ENCODE assay signal across 31 mouse cellular contexts in genomic region chr10:66304901-66305300, GRCm38 (mm10).
"Had no signal": no experiment of that assay in that cellular context is flagged by ENCODE, and none has a peak within 500 bp of the region (broad histone marks: within the 10 kb centered on the region; RNA-seq: fewer than 3 reads in every experiment).

No protein-coding gene starts in this region.

- H3K9ac ChIP-seq: limb, embryonic 12.5 days; limb, embryonic 13.5 days; limb, embryonic 15.5 days; liver, embryonic 13.5 days; liver, embryonic 14.5 days; liver, embryonic 15.5 days; liver, postnatal 0 days; lung, embryonic 15.5 days; midbrain, embryonic 12.5 days; midbrain, embryonic 13.5 days; midbrain, embryonic 15.5 days; neural tube, embryonic 12.5 days; neural tube, embryonic 13.5 days had no signal

- ATAC-seq: liver, postnatal 0 days; lung, postnatal 0 days; midbrain, embryonic 13.5 days; midbrain, embryonic 15.5 days; midbrain, embryonic 16.5 days had no signal

- H3K4me2 ChIP-seq: limb, embryonic 12.5 days; limb, embryonic 13.5 days; limb, embryonic 15.5 days; liver, embryonic 11.5 days; liver, embryonic 13.5 days; liver, embryonic 15.5 days; lung, embryonic 15.5 days; midbrain, embryonic 11.5 days; midbrain, embryonic 12.5 days; midbrain, embryonic 13.5 days; midbrain, embryonic 15.5 days; neural tube, embryonic 12.5 days; neural tube, embryonic 13.5 days had no signal

- H3K27ac ChIP-seq: left cerebral cortex, adult 2 months; limb, embryonic 10.5 days; limb, embryonic 12.5 days; limb, embryonic 13.5 days; limb, embryonic 15.5 days; liver, embryonic 13.5 days; liver, embryonic 14.5 days; liver, embryonic 15.5 days; lung, embryonic 15.5 days; macrophage; midbrain, embryonic 10.5 days; midbrain, embryonic 12.5 days; midbrain, embryonic 13.5 days; midbrain, embryonic 15.5 days; neural tube, embryonic 12.5 days; neural tube, embryonic 13.5 days had no signal

- H3K36me3 ChIP-seq: limb, embryonic 10.5 days; limb, embryonic 12.5 days; limb, embryonic 13.5 days; limb, embryonic 15.5 days; liver, embryonic 13.5 days; liver, embryonic 15.5 days; lung, embryonic 15.5 days; midbrain, embryonic 10.5 days; midbrain, embryonic 12.5 days; midbrain, embryonic 13.5 days; midbrain, embryonic 15.5 days; neural tube, embryonic 12.5 days; neural tube, embryonic 13.5 days had no signal

- H3K4me3 ChIP-seq: left cerebral cortex, adult 2 months; limb, embryonic 10.5 days; limb, embryonic 12.5 days; limb, embryonic 13.5 days; limb, embryonic 15.5 days; liver, embryonic 13.5 days; liver, embryonic 15.5 days; lung, embryonic 15.5 days; megakaryocyte, embryonic 14.5 days; midbrain, embryonic 10.5 days; midbrain, embryonic 12.5 days; midbrain, embryonic 13.5 days; midbrain, embryonic 15.5 days; myocyte; neural tube, embryonic 12.5 days; neural tube, embryonic 13.5 days had no signal

- H3K4me1 ChIP-seq: limb, embryonic 10.5 days; limb, embryonic 12.5 days; limb, embryonic 13.5 days; limb, embryonic 15.5 days; liver, embryonic 13.5 days; liver, embryonic 15.5 days; lung, embryonic 15.5 days; megakaryocyte, embryonic 14.5 days; midbrain, embryonic 10.5 days; midbrain, embryonic 12.5 days; midbrain, embryonic 13.5 days; midbrain, embryonic 15.5 days; neural tube, embryonic 12.5 days; neural tube, embryonic 13.5 days had no signal

- DNase-seq: left cerebral cortex, postnatal 4 days; liver; liver, embryonic 13.5 days; liver, postnatal 0 days; lung, adult 18-20 months; lung, adult 2 months; lung, postnatal 10 days; lung, postnatal 36 days; lung, postnatal 4 days; midbrain, embryonic 14.5 days had no signal

- H3K27me3 ChIP-seq: limb, embryonic 12.5 days; limb, embryonic 13.5 days; limb, embryonic 15.5 days; liver, embryonic 13.5 days; liver, embryonic 15.5 days; lung, embryonic 15.5 days; megakaryocyte, embryonic 14.5 days; midbrain, embryonic 12.5 days; midbrain, embryonic 13.5 days; midbrain, embryonic 15.5 days; neural tube, embryonic 12.5 days; neural tube, embryonic 13.5 days had no signal

- H3K9me3 ChIP-seq: limb, embryonic 10.5 days; limb, embryonic 12.5 days; limb, embryonic 13.5 days; limb, embryonic 15.5 days; liver, embryonic 13.5 days; lung, embryonic 15.5 days; megakaryocyte, embryonic 14.5 days; midbrain, embryonic 10.5 days; midbrain, embryonic 12.5 days; midbrain, embryonic 13.5 days; midbrain, embryonic 15.5 days; neural tube, embryonic 12.5 days; neural tube, embryonic 13.5 days had no signal
